Mouse (Mus musculus) adrenal gland, postnatal 14 days (tissue): ENCODE data around the gene Iqgap1. TPM values are rescaled to one million over a fixed set of nuclear protein-coding genes. Genes with fewer than 3 reads are reported as not detected.

Experiments used
- DNase-seq: peaks from one replicate; pipeline ENCODE4 v3.0.0; 2021; ENCODE audit warnings: mixed read lengths
- total RNA-seq: library from RNA; stranded (reverse); gene quantifications from 2 replicates; pipeline ENCODE4 v1.2.3, GENCODE M21; 2021

Iqgap1 gene
- total RNA-seq, 1 experiment from 2014 or later = 70.0 TPM

GRCm38 (mm10) chr7:80843910-80844640, 18.3 kb upstream of the Iqgap1 start:
- no peak for DNase-seq

- DNase-seq = no peak
Observed at GRCm38 (mm10) chr7:80843176-80843575, 17.4 kb upstream of the Iqgap1 start.

- DNase-seq = no peak
Observed at GRCm38 (mm10) chr7:80842132-80842531, 16.4 kb upstream of the Iqgap1 start.

GRCm38 (mm10) chr7:80840937-80841336, 15.2 kb upstream of the Iqgap1 start:
- DNase-seq = peak; percentile 31

- DNase-seq = no peak
Observed at GRCm38 (mm10) chr7:80840241-80840640, 14.5 kb upstream of the Iqgap1 start.

GRCm38 (mm10) chr7:80839755-80840154, 14.0 kb upstream of the Iqgap1 start:
- no peak for DNase-seq

- DNase-seq = no peak
Observed at GRCm38 (mm10) chr7:80838247-80838646, 12.5 kb upstream of the Iqgap1 start.

GRCm38 (mm10) chr7:80837736-80838135, 12.0 kb upstream of the Iqgap1 start:
- DNase-seq = peak; percentile 64

- no peak for DNase-seq
Observed at GRCm38 (mm10) chr7:80835984-80836652, 10.3 kb upstream of the Iqgap1 start.

- no peak for DNase-seq
Observed at GRCm38 (mm10) chr7:80833651-80834532, 8.1 kb upstream of the Iqgap1 start.

GRCm38 (mm10) chr7:80832996-80833650, 7.3 kb upstream of the Iqgap1 start:
- peak; percentile 74 for DNase-seq

GRCm38 (mm10) chr7:80832191-80832590, 6.4 kb upstream of the Iqgap1 start:
- DNase-seq = peak; percentile 48

- no peak for DNase-seq
Observed at GRCm38 (mm10) chr7:80830193-80830803, 4.5 kb upstream of the Iqgap1 start.

- peak; percentile 62 for DNase-seq
Observed at GRCm38 (mm10) chr7:80828146-80828860, 2.5 kb upstream of the Iqgap1 start.

GRCm38 (mm10) chr7:80823875-80824682, 1.7 kb downstream of the Iqgap1 start:
- peak; percentile 43 for DNase-seq

GRCm38 (mm10) chr7:80823267-80823666, 2.5 kb downstream of the Iqgap1 start:
- DNase-seq = no peak

GRCm38 (mm10) chr7:80820838-80821237, 4.9 kb downstream of the Iqgap1 start:
- no peak for DNase-seq

GRCm38 (mm10) chr7:80816641-80817040, 9.1 kb downstream of the Iqgap1 start:
- no peak for DNase-seq

GRCm38 (mm10) chr7:80813397-80813796, 12.4 kb downstream of the Iqgap1 start:
- peak; percentile 51 for DNase-seq

- no peak for DNase-seq
Observed at GRCm38 (mm10) chr7:80806331-80806730, 19.4 kb downstream of the Iqgap1 start.
